Mouse (Mus musculus): ENCODE data around the gene Stx1a.

DNA sequence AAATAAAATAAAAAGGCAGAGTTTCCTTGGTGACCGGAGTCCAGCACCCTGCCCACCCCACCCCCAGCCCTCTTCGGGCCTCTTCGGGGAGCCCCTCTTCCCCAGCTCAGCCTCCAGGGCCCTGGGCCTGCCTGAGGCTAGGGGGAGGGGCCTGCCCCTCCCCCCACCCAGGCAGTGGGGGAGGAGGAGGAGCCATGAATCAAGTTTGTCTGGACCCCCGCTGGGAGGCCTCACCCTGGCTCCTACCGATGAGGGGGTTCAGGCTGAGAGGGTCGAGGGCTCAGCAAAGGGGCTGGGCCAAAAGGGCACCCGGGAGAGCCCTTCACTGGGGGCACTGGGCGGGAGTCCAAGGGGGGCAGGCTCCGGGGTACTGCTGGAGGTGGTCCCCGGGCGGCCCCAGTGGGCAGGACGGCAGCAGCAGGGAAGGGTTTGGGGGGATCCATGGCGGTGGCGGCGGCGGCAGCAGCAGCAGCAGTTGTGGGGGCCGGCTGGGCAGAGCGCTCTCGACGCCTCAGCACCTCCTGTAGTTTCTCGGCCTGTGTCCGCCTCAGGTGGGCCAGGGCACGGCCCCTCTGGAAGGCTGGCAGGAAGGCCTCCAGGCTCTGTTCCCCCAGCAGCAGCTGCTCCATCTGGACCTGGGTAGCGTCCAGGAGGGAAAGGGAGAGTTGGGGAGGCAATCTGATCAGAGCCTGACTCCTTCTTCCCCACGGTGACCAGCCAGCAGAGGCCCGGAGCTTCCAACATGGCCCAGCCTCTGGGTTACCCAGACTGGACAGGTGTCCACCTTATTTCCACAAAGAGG, 50.3 kb downstream of the Stx1a start:
- TF ChIP-seq CTCF (IDR thresholded peaks at IDR 0.05; ENCODE audit: control insufficient read depth, insufficient read depth, insufficient read length) = no peak
- no peak for TF ChIP-seq MAX (IDR thresholded peaks at IDR 0.05)
- no peak for TF ChIP-seq USF1 (IDR thresholded peaks at IDR 0.05; ENCODE audit: low read depth)
- TF ChIP-seq MYOD1 (IDR thresholded peaks at IDR 0.05; ENCODE audit: control insufficient read depth, insufficient read length, low read depth) = no peak
- TF ChIP-seq MYOG (IDR thresholded peaks at IDR 0.05; ENCODE audit: control insufficient read depth, extremely low read depth, insufficient read length) = no peak
- TF ChIP-seq CEBPB (IDR thresholded peaks at IDR 0.05; ENCODE audit: low read depth) = no peak
